Mouse (Mus musculus) layer of hippocampus, adult 18-20 months (tissue): ENCODE results near the gene Pnrc2. TPM values are rescaled to one million over a fixed set of nuclear protein-coding genes. Genes with fewer than 3 reads are reported as not detected.

ENCODE experiments used
- DNase-seq, 2 experiments: peaks; one replicate each; pipeline ENCODE4 v3.0.0; 2022; ENCODE audit warnings: low spot score in 2 of 2
- total RNA-seq, 2 experiments: library from RNA; stranded (reverse); gene quantifications; 2 replicates each; pipeline ENCODE4 v1.2.3; 2021

Pnrc2 gene
- total RNA-seq, 2 experiments from 2014 or later = 50.5 to 53.0 TPM

DNA sequence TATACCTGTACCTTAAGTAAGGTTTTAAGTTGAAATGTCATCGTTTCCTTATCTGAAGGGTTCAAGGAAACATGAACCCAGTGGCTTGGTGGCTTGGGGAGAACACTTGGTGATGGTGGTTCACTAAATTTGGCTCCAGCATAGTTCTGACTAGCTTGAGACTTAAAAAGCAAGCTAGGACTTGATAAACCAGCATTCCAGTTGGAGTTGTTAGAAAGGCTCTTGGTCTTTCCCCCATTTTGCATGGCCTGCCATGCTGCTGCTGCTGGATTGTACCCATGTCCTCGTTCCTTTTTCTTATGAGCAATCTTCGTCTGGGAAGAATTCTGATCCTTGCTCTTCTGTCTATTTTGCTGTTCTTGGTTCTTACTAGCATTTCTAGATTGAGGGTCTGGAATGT lies 1.6 kb downstream of the Pnrc2 start:
- DNase-seq = no peak

DNA sequence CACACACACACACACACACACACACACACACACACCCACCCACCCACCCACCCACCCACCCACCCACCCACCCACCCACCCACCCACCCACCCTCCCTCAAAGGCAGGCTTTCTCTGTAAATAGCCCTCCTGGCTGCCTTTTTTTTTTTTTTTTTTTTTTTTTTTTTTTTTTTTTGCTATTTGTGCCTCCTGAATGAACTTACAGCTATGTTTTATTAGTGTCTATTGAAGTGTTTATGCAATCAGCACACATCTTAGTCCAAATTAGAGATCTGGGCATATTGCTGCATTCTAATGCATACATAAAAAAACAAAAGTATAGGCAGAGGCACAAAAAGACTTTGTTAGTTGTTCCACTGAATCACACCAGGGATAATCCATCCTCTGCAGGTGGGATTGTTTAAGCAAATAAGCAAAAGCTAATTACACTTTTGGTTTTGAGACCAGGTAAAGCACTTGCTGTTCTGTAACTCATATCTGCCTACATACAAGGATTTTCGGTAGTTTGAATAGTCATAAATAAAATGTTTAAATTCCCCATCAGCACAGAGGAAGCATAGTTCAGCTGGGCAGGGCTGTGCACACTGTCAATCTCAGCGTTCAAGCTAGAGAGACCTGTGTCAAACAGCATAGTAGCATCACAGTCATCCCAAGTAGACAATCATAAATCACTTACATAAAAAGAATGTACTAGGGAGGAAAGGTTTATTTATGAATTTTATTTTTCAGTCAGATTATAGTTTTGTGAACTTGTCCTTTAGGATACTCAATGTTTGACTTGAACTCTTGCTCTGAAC lies 3.2 kb downstream of the Pnrc2 start:
- no peak for DNase-seq

DNA sequence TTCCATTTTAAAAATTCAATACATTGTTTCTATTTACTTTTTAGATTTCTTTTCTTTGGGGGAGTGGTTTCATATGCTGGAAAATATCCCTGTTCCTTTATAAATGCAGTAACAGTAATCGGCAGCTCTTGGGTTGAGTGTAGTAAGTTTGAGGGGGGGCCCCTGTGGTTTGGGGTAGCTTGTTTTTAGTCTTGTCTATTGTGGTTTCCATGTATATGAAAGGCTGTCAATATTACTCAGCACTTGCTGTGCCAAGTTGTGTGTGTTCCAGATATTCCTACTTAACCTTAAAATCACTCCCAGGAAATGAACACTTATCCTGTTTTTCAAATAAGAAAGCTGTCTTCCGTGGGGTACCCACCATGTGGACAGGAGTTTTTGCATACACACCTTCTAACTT lies 4.7 kb downstream of the Pnrc2 start:
- DNase-seq = no peak

DNA sequence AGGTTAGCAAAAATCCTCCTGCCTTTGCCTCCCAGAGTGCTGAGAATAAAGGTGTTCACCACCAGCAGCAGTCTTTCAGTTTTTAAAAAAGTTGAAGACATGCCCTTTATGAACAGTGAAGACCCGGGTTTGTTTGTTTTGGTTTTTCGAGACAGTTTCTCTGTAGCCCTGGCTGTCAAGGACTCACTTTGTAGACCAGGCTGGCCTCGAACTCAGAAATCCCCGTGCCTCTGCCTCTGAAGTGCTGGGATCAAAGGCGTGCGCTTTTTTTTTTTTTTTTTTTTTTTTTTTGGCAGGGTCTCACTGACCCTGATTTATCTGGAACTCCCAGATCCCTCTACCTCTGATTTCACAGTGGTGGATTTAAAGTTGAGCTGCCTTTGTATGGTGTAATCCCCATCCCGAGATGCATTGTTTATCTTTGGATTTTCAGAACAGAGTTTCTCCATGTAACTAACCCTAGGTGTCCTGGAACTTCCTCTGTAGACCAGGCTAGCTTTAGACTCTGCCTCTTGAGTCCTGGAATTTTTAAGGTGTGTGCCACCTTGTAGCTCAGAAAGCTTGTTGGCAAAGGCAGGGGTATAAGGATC lies 16.0 kb downstream of the Pnrc2 start:
- no peak for DNase-seq

DNA sequence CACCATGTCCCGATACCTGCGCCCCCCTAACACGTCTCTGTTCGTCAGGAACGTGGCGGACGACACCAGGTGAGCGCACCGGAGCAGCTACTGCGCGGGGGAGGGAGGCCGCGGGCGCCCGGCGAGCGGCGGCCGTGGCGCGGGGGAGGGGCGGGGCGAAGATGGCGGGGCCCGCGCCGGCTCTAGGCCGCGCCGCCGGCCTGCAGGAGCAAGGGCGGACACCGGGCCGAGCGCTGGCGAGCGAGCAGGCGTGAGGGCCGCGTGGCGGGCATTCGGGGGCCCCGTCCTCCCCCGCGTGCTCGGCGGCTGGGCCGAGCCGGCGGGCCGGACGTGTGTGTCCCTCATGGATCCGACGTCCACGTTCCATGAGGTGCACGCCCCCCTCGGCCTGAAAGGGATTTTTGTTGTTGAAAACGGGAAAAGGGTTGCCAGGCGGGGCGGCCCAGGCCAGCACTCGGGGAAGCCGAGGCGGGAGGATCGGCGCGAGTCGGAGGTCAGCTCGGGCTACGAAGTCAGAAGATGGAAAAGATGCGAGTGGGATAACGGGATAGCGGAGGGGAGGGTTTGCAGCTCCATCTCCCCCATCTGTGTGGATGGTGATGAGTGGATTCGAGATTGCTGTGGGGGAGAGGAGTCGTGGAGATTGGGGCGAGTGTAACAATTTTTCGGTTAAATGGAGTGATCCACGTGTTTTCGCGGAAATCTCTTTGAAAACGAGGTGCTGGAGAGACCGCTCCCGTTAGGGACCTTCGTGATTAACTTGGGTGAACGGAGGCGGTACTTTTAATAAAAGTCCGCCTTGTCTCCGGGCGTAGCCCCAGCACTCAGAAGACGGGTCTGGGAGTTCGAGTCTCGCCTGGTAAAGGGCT lies 17.2 kb downstream of the Pnrc2 start:
- peak in 1 of 2 experiments; percentile 56 for DNase-seq

DNA sequence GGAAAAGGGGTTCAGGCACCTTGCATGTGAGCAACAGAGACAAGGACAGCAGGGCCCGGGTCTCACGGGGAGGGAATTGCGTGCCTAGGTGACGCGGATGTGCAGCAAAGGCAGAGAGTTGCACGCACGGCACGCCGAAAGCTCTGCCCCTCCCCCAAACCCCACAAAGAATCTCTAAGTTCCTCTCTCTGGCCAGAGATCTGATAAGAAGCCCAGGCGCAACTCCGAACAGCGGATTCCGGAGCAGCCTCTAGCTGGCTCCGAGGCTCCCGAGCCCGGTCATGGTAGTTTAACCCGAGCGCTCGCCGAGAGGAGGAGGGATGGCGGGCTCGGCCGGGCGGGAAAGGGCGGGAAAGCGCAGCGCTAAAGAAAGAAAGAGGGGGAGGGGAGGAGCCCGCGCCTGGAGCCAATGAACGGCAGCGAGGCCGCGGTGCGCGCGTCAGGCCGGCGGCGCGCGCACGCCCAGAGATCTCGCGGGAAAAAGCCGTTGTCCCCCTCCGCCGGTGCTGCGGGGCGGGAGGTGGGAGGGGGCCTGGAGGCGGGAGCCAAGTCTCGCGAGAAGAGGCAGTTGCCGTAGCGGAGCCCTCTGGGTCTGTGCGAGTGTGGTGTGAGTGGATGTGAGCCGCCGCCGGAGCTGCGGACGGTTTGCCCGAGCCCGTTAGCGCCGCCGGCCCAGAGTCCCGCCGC lies 18.0 kb downstream of the Pnrc2 start, which contains the start of gene Srsf10:
Srsf10 (plus strand) TSS at position 212 of the 687 bp plus-strand sequence.
- peak; percentile 93 to 96 for DNase-seq

DNA sequence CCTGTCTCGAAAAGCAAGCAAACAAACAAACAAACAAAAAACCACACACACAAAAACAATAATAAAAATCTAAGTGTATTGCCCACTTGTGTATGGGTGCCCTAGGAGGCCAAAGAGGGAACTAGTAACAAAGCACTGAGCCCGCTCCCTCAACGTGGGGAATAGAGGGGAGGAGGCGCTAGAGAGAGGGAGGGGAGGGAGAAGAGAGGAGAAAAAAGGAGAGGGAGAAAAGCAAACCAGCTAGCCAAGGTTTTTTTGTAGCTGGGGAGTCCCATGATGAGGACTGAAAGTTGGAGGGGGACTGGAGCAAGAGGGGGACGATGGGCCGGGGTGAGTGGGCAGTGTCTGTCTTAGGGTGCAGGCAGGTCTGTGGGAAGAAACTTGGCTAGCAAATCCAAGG lies 18.6 kb downstream of the Pnrc2 start:
- no peak for DNase-seq

DNA sequence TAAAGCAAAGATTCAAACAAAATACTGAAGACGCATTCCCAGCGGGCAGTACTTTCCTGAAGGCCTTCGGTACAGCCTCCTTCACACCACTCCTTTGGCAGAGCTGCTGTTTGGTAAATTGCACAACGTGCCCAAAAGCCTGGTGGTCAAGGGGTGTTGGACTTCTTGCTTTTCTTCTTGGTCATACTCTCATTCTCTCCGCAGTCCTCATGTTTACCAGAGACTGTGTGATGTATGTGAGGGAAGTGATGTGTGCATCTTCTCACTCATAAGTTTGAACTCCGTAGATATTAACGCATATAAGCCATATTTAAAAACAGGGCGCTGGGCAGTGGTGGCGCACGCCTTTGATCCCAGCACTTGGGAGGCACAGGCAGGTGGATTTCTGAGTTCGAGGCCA lies 19.0 kb downstream of the Pnrc2 start:
- DNase-seq = no peak

DNA sequence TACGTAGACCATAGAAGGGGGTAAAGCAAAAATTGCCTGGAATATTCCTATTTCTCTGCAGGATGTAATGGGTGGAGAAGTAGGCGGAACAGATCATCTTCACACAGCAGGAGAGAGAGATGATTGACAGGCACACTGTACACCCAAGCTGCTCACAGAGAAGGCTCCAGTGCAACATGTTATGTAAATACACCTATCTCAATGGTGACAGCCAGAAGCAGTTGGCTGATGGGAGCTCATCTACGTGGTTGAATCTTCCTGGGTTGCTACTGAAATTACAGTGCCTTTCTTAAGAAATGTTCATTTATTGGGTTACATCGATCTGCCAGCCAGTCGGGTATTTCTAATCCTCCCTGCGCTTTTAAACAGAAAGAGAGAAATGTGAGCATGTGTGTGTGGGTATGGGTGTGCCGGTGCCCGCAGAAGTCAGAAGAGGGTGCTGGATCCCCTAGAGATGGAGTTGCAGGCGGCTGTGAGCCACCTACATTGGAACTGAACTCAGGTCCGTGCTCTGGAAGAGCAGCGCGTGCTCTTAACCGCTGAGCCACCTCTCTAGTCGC lies 19.6 kb downstream of the Pnrc2 start:
- DNase-seq = peak; percentile 61 to 78

DNA sequence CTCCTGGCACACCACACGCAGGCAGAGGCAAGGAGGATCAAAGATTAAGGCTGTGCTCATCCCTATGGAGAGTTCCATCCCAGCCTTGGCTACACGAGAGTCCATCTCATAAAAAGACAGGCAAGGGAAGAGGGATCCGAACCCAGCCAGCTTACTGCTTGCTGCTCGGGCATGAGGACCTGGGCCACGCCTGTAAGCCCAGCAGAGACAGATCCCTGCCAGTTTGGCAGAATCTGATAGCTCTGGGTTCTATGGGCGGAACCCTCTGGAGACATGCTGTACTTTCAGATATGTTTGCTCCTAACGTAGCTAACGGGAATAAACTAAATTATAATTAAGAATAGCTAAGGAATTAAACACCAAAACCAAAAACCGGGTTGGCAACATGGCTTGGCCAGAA lies 21.7 kb downstream of the Pnrc2 start:
- no peak for DNase-seq

DNA sequence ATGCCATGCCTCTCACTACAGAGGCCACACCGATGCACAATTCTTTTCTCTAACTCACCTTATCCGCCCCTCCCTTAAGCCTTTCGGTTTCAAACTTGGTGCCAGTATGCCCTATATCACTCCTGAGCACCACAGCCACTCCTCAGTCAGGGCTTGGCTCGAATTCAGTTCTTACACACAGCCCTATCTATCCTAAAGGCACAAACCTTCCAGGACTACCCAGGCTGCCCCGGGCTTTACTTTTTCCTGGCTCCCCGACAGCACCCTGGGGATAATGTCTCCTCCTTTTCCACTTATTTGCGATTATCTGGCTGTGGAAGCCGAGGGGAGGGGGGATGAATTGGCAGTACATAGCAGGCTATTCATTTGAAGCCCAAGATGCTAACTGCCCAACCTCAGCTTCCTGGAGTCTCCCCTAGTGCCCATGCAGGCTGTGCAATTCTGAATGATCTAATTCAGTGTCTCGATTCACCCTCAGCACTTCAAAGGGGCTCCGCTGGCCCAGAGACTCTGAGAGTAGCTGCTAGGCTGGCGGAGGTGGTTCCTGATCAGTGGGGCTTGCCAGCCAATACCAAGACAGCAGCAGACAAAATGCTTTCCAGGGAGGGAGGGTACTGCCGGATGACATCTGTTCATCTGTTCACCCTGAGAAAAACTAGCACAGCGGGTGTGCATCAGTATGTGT lies 23.1 kb downstream of the Pnrc2 start:
- DNase-seq = peak; percentile 81 to 90

DNA sequence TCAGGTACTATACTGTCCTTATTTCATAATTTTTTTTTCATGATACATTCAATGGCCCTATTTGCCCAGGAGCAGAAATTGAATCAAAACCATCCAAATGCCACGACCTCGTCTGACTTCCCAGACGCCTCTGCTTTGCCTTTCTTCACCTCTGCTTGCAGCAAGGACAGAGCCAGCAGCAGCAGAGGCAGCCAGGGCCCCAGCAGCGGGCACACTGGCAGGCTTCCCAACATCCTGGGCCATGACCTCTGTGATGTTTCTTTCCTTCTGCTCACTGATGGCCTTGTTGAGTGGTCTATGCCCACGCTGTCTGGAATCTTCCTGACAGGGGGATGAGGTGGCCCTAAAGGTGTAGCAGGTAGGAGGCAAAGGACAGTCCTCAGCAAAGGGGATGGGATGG lies 26.1 kb downstream of the Pnrc2 start:
- DNase-seq = no peak

DNA sequence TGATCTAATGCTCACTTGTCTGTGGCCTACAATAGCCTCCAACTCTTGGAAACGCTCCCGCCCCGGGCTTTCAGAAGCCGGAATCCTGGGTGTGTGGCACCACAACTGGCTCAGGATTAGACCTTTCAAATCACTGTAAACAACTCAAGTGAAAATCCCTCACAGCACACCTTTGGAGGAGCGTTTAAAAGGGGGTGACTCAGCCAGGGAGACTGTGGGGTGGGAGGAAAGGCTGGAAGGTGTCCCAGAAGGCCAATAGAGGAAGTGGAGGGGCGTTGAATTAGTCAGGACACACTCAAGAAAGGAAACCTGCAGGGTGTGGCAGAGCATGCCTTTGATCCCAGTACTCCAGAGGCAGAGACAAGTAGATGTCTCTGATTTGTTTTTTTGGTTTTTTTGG lies 29.2 kb downstream of the Pnrc2 start:
- no peak for DNase-seq

DNA sequence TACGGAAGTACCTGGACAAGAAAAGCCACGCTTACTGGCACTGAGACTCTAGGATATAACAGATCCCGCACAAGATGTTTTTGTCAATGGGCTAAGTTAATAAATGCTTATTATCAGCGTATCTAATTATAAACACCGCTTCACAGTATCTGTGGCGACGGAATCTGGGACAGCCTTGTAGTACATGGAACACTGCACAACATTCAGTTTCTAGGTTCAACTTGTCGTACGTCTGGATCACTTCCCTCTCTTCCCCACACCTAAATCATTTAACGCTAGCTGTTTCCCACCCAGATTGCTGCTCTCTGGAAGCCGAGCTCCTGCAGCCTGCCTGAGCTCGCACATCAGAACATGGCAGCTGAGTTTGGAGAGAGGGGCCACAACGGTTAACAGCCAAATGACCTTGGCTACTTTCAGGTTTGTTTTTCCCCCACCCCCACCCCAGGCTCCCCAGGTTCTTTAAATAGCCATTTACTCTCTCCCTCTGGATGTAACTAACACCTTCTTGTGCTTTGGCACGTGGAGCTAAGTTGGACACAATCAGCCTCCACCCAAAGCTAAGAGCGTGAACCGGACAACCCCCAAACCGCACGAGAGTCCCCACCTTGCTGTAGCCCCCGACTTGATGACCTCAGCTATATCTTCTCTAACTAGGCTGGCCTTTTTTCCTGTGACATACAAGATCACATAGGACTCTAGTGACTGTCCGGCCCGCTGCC lies 34.2 kb downstream of the Pnrc2 start:
- DNase-seq = peak in 1 of 2 experiments; percentile 34

DNA sequence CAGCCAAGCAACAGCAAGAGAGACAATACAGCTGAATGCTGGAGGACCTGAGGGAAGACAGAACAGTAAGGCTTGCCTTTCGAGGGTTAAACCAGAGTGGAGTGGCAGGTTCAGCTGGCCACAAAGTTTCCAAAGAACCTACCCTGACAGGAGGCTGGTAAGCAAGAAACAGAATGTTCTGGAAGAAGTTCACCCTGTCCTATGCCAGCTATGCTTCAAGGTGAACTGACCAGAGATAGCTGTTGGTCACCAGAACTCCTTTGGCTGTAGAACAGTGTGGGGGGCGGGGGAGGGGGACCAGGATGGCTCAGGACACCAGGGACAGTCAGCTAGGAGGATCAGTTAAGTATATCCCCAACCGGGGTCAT lies 34.7 kb downstream of the Pnrc2 start:
- DNase-seq = no peak

DNA sequence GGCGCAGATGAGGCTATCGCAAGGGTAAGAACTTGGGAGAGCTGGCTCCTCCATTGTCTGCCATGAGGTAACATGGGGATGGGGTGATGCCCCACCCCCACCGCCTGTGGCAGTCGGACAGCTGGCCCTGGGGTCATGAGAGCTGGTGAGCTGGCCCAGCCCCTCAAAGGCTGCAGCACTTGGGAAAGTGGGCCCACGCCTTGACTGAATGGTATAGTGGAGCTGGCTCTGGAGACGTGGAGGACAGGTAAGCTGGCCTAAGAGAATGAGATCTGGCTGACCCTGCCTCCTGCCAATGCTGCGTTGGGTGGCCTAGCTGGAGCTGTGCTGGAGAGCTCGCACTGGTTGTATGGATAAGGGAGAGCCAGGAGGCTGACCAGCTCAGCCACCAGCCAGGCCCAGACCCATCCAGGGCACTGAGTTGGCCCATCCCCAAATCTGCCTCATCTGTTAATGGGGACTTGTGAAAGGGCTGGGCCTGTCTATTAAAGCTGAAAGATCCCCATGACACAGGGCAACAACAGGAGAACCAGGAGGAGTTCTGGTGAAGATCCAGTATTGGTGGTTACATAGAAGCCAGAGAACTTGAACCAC lies 39.4 kb downstream of the Pnrc2 start:
- DNase-seq = no peak

DNA sequence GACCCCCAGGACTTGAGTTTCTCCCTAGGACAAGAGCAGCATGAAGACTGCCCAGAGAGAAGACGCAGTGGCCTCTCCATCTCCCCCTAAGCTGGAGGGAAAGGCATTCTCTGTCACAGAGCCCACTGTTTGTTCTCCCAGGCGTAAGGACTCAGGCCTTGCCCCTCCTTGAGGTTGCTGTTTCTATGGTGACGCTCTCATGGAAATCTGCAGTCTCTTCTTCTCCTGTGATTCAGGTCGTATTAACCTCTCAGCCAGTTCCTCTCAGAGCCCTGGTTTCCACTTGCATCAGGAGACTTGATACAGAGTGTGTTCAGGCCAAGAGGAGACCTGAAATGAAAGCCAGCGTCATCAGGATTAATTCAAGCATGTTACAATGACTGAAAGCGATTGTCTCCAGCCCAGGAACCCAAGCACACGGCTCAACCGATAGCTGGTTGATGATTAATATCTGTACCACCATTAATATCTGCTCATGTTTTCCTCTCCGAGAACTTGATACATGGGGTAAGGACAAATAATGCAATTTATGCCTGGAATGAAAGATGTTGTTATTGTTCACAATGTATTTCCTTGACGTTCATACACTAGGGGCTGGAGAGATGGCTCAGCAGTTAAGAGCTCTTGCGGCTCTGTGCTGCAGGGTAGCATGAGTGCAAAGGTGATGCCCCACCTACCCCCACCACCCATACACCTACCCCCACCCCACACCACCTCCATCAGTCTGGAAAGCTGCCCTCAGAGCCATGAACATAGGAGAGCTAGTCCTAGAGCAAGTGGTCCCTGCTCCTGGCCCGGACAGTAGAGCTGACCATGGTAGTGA lies 40.1 kb downstream of the Pnrc2 start:
- no peak for DNase-seq

DNA sequence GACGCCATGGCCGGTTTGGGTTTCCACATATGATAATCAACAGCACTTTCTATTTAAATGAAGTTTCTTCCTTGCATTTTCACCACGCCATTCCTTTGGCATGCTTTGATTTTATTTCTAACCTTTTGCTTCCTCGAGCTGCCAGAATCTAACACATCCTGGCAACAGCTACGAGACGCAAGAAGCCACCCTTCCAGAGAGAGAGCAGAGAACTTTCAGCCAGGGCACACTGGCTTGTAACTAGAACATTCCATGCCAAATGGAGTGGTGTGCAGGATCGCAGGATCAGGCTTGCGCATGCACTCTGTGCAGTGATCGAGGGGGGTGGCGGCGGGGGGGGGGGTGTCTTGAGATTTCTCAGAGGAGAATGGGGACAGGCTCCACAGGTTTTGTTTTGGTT lies 41.6 kb downstream of the Pnrc2 start:
- no peak for DNase-seq

DNA sequence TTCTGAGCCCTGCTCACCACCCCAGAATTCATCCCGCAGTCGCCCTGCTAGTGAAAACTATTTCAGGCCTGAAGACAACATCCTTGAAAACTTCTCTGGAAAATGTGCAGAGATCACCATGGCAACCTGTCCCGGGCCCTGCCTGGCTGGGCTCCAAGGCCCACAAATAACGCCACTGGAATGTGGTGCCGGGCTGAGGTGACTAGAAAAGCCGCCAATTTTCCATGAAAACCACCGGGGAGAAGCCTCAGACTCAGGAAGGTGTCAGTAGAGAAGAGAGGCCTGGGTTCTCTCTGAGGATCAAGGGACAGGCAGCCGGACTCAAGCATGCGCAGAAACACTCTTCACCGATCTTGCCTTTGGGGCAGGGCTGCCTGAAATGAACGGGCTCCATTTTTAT lies 45.2 kb downstream of the Pnrc2 start:
- peak; percentile 21 to 56 for DNase-seq
